Mouse (Mus musculus) neural tube, embryonic 13.5 days (tissue): ENCODE measurements around the gene Abca1. TPM values are rescaled to one million over a fixed set of nuclear protein-coding genes. Genes with fewer than 3 reads are reported as not detected.

Experiments used
- ATAC-seq: fragments of 200-750 bp; cut with Nextera tagmentation; 2 replicates; pipeline ENCODE4 v1.8.0; 2017; ENCODE audit warnings: low read depth, mild to moderate bottlenecking, moderate TSS enrichment, moderate library complexity
- H3K27ac ChIP-seq: fragments of 300-500 bp; sonication (generic); replicated peaks from 2 replicates; pipeline ENCODE4 v1.5.1; 2015; ENCODE audit warnings: moderate library complexity, mild to moderate bottlenecking, inconsistent platforms
- H3K27me3 ChIP-seq: fragments of 300-500 bp; sonication (generic); 2 replicates; pipeline ENCODE4 v1.6.1; 2015; ENCODE audit warnings: mild to moderate bottlenecking, inconsistent platforms
- H3K36me3 ChIP-seq: fragments of 300-500 bp; sonication (generic); 2 replicates; pipeline ENCODE4 v1.6.1; 2015; ENCODE audit warnings: mild to moderate bottlenecking, inconsistent platforms
- H3K4me1 ChIP-seq: fragments of 300-500 bp; sonication (generic); replicated peaks from 2 replicates; pipeline ENCODE4 v1.6.1; 2015; ENCODE audit warnings: inconsistent platforms
- H3K4me2 ChIP-seq: fragments of 300-500 bp; sonication (generic); 2 replicates; pipeline ENCODE4 v1.6.1; 2015; ENCODE audit warnings: inconsistent platforms, mild to moderate bottlenecking, moderate library complexity
- H3K4me3 ChIP-seq: fragments of 300-500 bp; sonication (generic); 2 replicates; pipeline ENCODE4 v1.5.1; 2015; ENCODE audit warnings: mild to moderate bottlenecking, inconsistent platforms
- H3K9ac ChIP-seq: fragments of 300-500 bp; sonication (generic); 2 replicates; pipeline ENCODE4 v1.6.1; 2015; ENCODE audit warnings: moderate library complexity, mild to moderate bottlenecking, inconsistent platforms
- H3K9me3 ChIP-seq: fragments of 300-500 bp; sonication (generic); 2 replicates; pipeline ENCODE4 v1.6.1; 2016; ENCODE audit warnings: inconsistent platforms
- WGBS: fragments of 180-500 bp; shearing (Covaris S2); methylation state at CpG from one replicate; pipeline ENCODE4 v1.1.7; 2015; 5-methylcytosine and 5-hydroxymethylcytosine counted together
- polyA plus RNA-seq: library from polyadenylated mRNA; unstranded; fragments of >200 nt; fragmentation: Nextera tagmentation; extraction: Ambion mirVana; gene quantifications from 2 replicates; pipeline ENCODE4 v1.2.1, GENCODE M21; 2015

Abca1 gene
- 11.5 TPM in 2 replicates for polyA plus RNA-seq

- Histone ChIP-seq H3K4me3 (peak within 1 kb of the TSS; percentile 66), H3K9me3 (no peaks in the 10 kb centered on the region), H3K27me3 (no peaks in the 10 kb centered on the region), H3K36me3 (no peaks in the 10 kb centered on the region), H3K4me1 (peaks cover 26% of the 10 kb centered on the region), H3K4me2 (peak within 1 kb of the TSS; percentile 87), H3K27ac (peak within 1 kb of the TSS; percentile 68), H3K9ac (peak within 1 kb of the TSS; percentile 77)
- under 1% methylated on average over 37 of the region's 37 CpGs for WGBS
- peak; percentile 97 for ATAC-seq
These were observed at the start of gene Abca1 for GRCm38 (mm10) chr4:53159767-53160166. Abca1 (minus strand) TSS chr4:53159895.

- no peak for ATAC-seq
These were observed 44.8 kb upstream of the Abca1 start for GRCm38 (mm10) chr4:53204482-53204881.

GRCm38 (mm10) chr4:53203595-53204400 is 44.1 kb upstream of the Abca1 start:
- no peaks in the 10 kb centered on the region for H3K4me1 ChIP-seq
- WGBS, result 67% methylated on average over 15 of the region's 15 CpGs
- H3K9me3 ChIP-seq, result no peaks in the 10 kb centered on the region
- H3K27ac ChIP-seq, result no peak overlapping the region
- no peaks in the 10 kb centered on the region for H3K27me3 ChIP-seq
- no peak for ATAC-seq
- no peak overlapping the region for H3K9ac ChIP-seq
- H3K4me2 ChIP-seq, result no peak overlapping the region
- no peak overlapping the region for H3K4me3 ChIP-seq
- no peaks in the 10 kb centered on the region for H3K36me3 ChIP-seq

More at GRCm38 (mm10) chr4:53204482-53204881, 44.8 kb upstream of the Abca1 start:
- Histone ChIP-seq H3K4me3 (no peak overlapping the region), H3K27ac (no peak overlapping the region), H3K4me1 (no peaks in the 10 kb centered on the region), H3K36me3 (no peaks in the 10 kb centered on the region), H3K9ac (no peak overlapping the region), H3K27me3 (no peaks in the 10 kb centered on the region), H3K4me2 (no peak overlapping the region), H3K9me3 (no peaks in the 10 kb centered on the region)
- WGBS, result 61% methylated on average over 7 of the region's 7 CpGs

- H3K4me2 ChIP-seq, result no peak overlapping the region
- no peak overlapping the region for H3K27ac ChIP-seq
- H3K36me3 ChIP-seq, result no peaks in the 10 kb centered on the region
- no peak overlapping the region for H3K9ac ChIP-seq
- 98% methylated on average over 1 of the region's 1 CpGs for WGBS
- ATAC-seq, result no peak
- peaks cover 15% of the 10 kb centered on the region for H3K4me1 ChIP-seq
- H3K9me3 ChIP-seq, result no peaks in the 10 kb centered on the region
- no peak overlapping the region for H3K4me3 ChIP-seq
- H3K27me3 ChIP-seq, result no peaks in the 10 kb centered on the region
These were observed 40.6 kb upstream of the Abca1 start for GRCm38 (mm10) chr4:53200276-53200675.

GRCm38 (mm10) chr4:53197842-53198241 is 38.1 kb upstream of the Abca1 start:
- Histone ChIP-seq H3K9ac (no peak overlapping the region), H3K4me1 (peaks cover 15% of the 10 kb centered on the region), H3K9me3 (no peaks in the 10 kb centered on the region), H3K4me2 (no peak overlapping the region), H3K27ac (no peak overlapping the region), H3K27me3 (no peaks in the 10 kb centered on the region), H3K36me3 (no peaks in the 10 kb centered on the region), H3K4me3 (no peak overlapping the region)
- no peak for ATAC-seq
- WGBS, result 85% methylated on average over 4 of the region's 4 CpGs

- 20% methylated on average over 24 of the region's 24 CpGs for WGBS
- H3K27ac ChIP-seq, result peak overlapping the region; percentile 66
These were observed 36.5 kb upstream of the Abca1 start for GRCm38 (mm10) chr4:53196058-53196771.

GRCm38 (mm10) chr4:53187071-53187470 is 27.4 kb upstream of the Abca1 start:
- no peaks in the 10 kb centered on the region for H3K9me3 ChIP-seq
- H3K9ac ChIP-seq, result no peak overlapping the region
- H3K4me1 ChIP-seq, result peaks cover 10% of the 10 kb centered on the region
- H3K4me2 ChIP-seq, result no peak overlapping the region
- H3K27me3 ChIP-seq, result no peaks in the 10 kb centered on the region
- H3K36me3 ChIP-seq, result no peaks in the 10 kb centered on the region
- no peak overlapping the region for H3K4me3 ChIP-seq
- no peak for ATAC-seq
- H3K27ac ChIP-seq, result peak overlapping the region; percentile 57
- 36% methylated on average over 4 of the region's 4 CpGs for WGBS

More at GRCm38 (mm10) chr4:53196058-53196771, 36.5 kb upstream of the Abca1 start:
- Histone ChIP-seq H3K27me3 (no peaks in the 10 kb centered on the region), H3K9me3 (no peaks in the 10 kb centered on the region), H3K4me3 (peak overlapping the region; percentile 42), H3K4me1 (peaks cover 15% of the 10 kb centered on the region), H3K4me2 (peak overlapping the region; percentile 46), H3K36me3 (no peaks in the 10 kb centered on the region), H3K9ac (peak overlapping the region; percentile 52)
- ATAC-seq, result peak; percentile 98

- Histone ChIP-seq H3K27me3 (no peaks in the 10 kb centered on the region), H3K27ac (peak overlapping the region; percentile 57), H3K36me3 (no peaks in the 10 kb centered on the region), H3K4me3 (no peak overlapping the region), H3K9ac (no peak overlapping the region), H3K4me1 (peaks cover 10% of the 10 kb centered on the region), H3K9me3 (no peaks in the 10 kb centered on the region), H3K4me2 (no peak overlapping the region)
- WGBS, result 57% methylated on average over 4 of the region's 4 CpGs
- ATAC-seq, result no peak
These were observed 26.9 kb upstream of the Abca1 start for GRCm38 (mm10) chr4:53186573-53186972.

GRCm38 (mm10) chr4:53186141-53186540 is 26.4 kb upstream of the Abca1 start:
- Histone ChIP-seq H3K4me3 (no peak overlapping the region), H3K9me3 (no peaks in the 10 kb centered on the region), H3K27ac (peak overlapping the region; percentile 57; the same call in 1 of the 2 replicates), H3K27me3 (no peaks in the 10 kb centered on the region), H3K36me3 (no peaks in the 10 kb centered on the region), H3K9ac (no peak overlapping the region), H3K4me2 (no peak overlapping the region), H3K4me1 (peaks cover 10% of the 10 kb centered on the region)
- no peak for ATAC-seq
- WGBS, result 88% methylated on average over 4 of the region's 4 CpGs

GRCm38 (mm10) chr4:53181479-53181878 is 21.8 kb upstream of the Abca1 start:
- Histone ChIP-seq H3K27ac (no peak overlapping the region), H3K36me3 (no peaks in the 10 kb centered on the region), H3K9me3 (no peaks in the 10 kb centered on the region), H3K4me2 (no peak overlapping the region), H3K4me1 (0 out of 2 replicates have a peak, but pooled peaks cover 2% of the 10 kb centered on the region), H3K4me3 (no peak overlapping the region), H3K27me3 (no peaks in the 10 kb centered on the region), H3K9ac (no peak overlapping the region)
- no peak for ATAC-seq
- 82% methylated on average over 6 of the region's 6 CpGs for WGBS

- H3K9ac ChIP-seq, result no peak overlapping the region
- WGBS, result 63% methylated on average over 10 of the region's 10 CpGs
- no peaks in the 10 kb centered on the region for H3K9me3 ChIP-seq
- no peak overlapping the region for H3K4me3 ChIP-seq
- no peak for ATAC-seq
- H3K4me2 ChIP-seq, result no peak overlapping the region
- H3K36me3 ChIP-seq, result no peaks in the 10 kb centered on the region
- no peaks in the 10 kb centered on the region for H3K27me3 ChIP-seq
- 0 out of 2 replicates have a peak, but pooled peaks cover 2% of the 10 kb centered on the region for H3K4me1 ChIP-seq
- no peak overlapping the region for H3K27ac ChIP-seq
These were observed 19.7 kb upstream of the Abca1 start for GRCm38 (mm10) chr4:53179308-53179820.

- H3K27me3 ChIP-seq, result no peaks in the 10 kb centered on the region
- no peaks in the 10 kb centered on the region for H3K36me3 ChIP-seq
- H3K4me1 ChIP-seq, result 0 out of 2 replicates have a peak, but pooled peaks cover 2% of the 10 kb centered on the region
- H3K4me2 ChIP-seq, result no peak overlapping the region
- WGBS, result 87% methylated on average over 7 of the region's 7 CpGs
- ATAC-seq, result no peak
- no peak overlapping the region for H3K27ac ChIP-seq
- H3K4me3 ChIP-seq, result no peak overlapping the region
- H3K9me3 ChIP-seq, result no peaks in the 10 kb centered on the region
- no peak overlapping the region for H3K9ac ChIP-seq
These were observed 18.8 kb upstream of the Abca1 start for GRCm38 (mm10) chr4:53178489-53178888.
